Mouse (Mus musculus): ENCODE measurements around the gene Zfp60. TPM values are rescaled to one million over a fixed set of nuclear protein-coding genes. Genes with fewer than 3 reads are reported as not detected.
"Not testable (repeated sequence)": the region's sequence is repeated elsewhere in the genome, so short reads cannot be mapped to it uniquely, and the experiment has no call there.

Zfp60 gene
- polyA plus RNA-seq, 1 experiment from 2014 or later = 93.9 TPM

GRCm38 (mm10) chr7:27735457-27735856 lies 4.3 kb downstream of the Zfp60 start:
- Histone ChIP-seq H3K27me3 (ENCODE audit: control insufficient read depth, insufficient read depth, low read length) (no peaks in the 10 kb centered on the region), H3K4me1 (replicated peaks; ENCODE audit: control insufficient read depth, insufficient read depth, low read length) (peaks cover 16% of the 10 kb centered on the region), H3K9me3 (ENCODE audit: control insufficient read depth, low read length) (no peaks in the 10 kb centered on the region), H3K36me3 (ENCODE audit: control insufficient read depth, insufficient read depth, low read length) (peaks cover 15% of the 10 kb centered on the region), H3K27ac (ENCODE audit: low read depth, low read length) (peak overlapping the region; percentile 47; the same call in 1 of the 2 replicates), H3K4me2 (ENCODE audit: low read depth, low read length, severe bottlenecking) (peak overlapping the region; percentile 38), H3K4me3 (ENCODE audit: low read depth, low read length) (peak overlapping the region; percentile 1), H3K9ac (ENCODE audit: low read length) (peak overlapping the region; percentile 37; the same call in 1 of the 2 replicates)
- WGBS = 20% methylated on average over 5 of the region's 5 CpGs
- DNase-seq (ENCODE audit: low spot score) (peak; percentile 53), ATAC-seq (replicated peaks; ENCODE audit: low FRiP score) (no peak)

- Histone ChIP-seq H3K27me3 (ENCODE audit: control insufficient read depth, insufficient read depth, low read length) (no peaks in the 10 kb centered on the region), H3K4me3 (ENCODE audit: low read depth, low read length) (no peak overlapping the region), H3K9me3 (ENCODE audit: control insufficient read depth, low read length) (peaks cover 2% of the 10 kb centered on the region; the same call in 1 of the 2 replicates), H3K4me1 (replicated peaks; ENCODE audit: control insufficient read depth, insufficient read depth, low read length) (peaks cover 2% of the 10 kb centered on the region; the same call in 1 of the 2 replicates), H3K27ac (ENCODE audit: low read depth, low read length) (peak overlapping the region; percentile 80), H3K36me3 (ENCODE audit: control insufficient read depth, insufficient read depth, low read length) (peaks cover 1% of the 10 kb centered on the region), H3K9ac (ENCODE audit: low read length) (no peak overlapping the region; the same call in 1 of the 2 replicates), H3K4me2 (ENCODE audit: low read depth, low read length, severe bottlenecking) (no peak overlapping the region)
- WGBS = 10% methylated on average over 5 of the region's 5 CpGs
- ATAC-seq (replicated peaks; ENCODE audit: low FRiP score) = peak; percentile 74
- peak; percentile 61 for DNase-seq (ENCODE audit: low spot score)
Measured at GRCm38 (mm10) chr7:27756351-27757047, 25.3 kb downstream of the Zfp60 start.

DNA sequence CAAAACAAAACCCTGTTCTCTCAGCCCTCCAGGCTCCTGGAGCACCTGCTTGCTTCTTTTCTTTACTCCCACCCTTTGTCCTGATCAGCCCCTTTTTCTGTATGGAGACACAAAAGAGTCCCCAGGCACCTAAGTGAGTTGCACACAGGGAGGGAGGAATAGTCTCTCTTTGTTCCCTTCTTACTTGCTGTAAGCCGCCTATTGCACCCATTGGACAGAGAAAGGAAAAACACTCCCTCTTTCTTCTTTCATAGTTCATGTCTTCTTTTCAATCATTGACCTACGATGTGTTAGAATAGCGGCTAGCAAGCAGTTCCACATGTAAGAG lies 25.8 kb downstream of the Zfp60 start:
- H3K36me3 ChIP-seq (ENCODE audit: control insufficient read depth, insufficient read depth, low read length) = no peaks in the 10 kb centered on the region; the same call in 1 of the 2 replicates
- peak overlapping the region; percentile 80 for H3K27ac ChIP-seq (ENCODE audit: low read depth, low read length)
- H3K9me3 ChIP-seq (ENCODE audit: control insufficient read depth, low read length) = peaks cover 2% of the 10 kb centered on the region; the same call in 1 of the 2 replicates
- no peak overlapping the region for H3K4me2 ChIP-seq (ENCODE audit: low read depth, low read length, severe bottlenecking)
- H3K9ac ChIP-seq (ENCODE audit: low read length) = no peak overlapping the region; the same call in 1 of the 2 replicates
- 13% methylated on average over 3 of the region's 3 CpGs for WGBS
- no peaks in the 10 kb centered on the region for H3K27me3 ChIP-seq (ENCODE audit: control insufficient read depth, insufficient read depth, low read length)
- peaks cover 2% of the 10 kb centered on the region; the same call in 1 of the 2 replicates for H3K4me1 ChIP-seq (replicated peaks; ENCODE audit: control insufficient read depth, insufficient read depth, low read length)
- ATAC-seq (replicated peaks; ENCODE audit: low FRiP score) (peak; percentile 74), DNase-seq (ENCODE audit: low spot score) (no peak)
- no peak overlapping the region for H3K4me3 ChIP-seq (ENCODE audit: low read depth, low read length)

DNA sequence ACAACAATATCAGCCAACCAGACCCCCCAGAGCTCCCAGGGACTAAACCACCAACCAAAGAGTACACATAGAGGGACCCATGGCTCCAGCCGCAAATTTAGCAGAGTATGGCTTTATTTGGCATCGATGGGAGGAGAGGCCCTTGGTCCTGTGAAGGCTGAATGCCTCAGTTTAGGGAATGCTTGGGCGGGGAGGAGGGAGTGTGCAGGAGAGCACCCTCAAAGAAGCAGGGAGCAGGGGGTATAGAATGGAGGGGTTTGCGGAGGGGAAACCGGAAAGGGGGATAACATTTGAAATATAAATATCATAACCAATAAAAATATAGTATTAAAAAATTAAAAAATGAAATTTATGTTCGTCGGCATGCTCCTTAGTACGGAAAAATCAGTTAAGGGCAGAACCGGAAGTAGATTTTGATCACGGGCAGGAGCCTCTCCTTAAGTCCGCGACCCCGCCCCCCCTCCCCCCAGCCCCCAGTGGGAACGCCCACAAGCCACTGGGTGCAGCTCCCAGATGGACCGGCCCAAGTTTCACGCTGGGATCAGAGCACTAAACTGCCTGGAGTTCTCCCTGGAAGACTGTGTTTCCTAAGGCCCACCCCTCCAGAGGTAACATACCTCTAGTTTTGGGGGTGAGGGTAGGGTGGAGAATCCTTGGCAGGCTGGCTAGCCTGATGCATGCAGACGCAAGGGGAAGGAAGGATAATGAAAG lies 34.1 kb downstream of the Zfp60 start:
- Histone ChIP-seq H3K9ac (ENCODE audit: low read length) (no peak overlapping the region; the same call in 1 of the 2 replicates), H3K36me3 (ENCODE audit: control insufficient read depth, insufficient read depth, low read length) (no peaks in the 10 kb centered on the region), H3K27ac (ENCODE audit: low read depth, low read length) (no peak overlapping the region), H3K4me2 (ENCODE audit: low read depth, low read length, severe bottlenecking) (peak overlapping the region; percentile 52), H3K9me3 (ENCODE audit: control insufficient read depth, low read length) (no peaks in the 10 kb centered on the region), H3K4me3 (ENCODE audit: low read depth, low read length) (peak overlapping the region; percentile 19; the same call in 1 of the 2 replicates), H3K4me1 (replicated peaks; ENCODE audit: control insufficient read depth, insufficient read depth, low read length) (peaks cover 2% of the 10 kb centered on the region; the same call in 1 of the 2 replicates), H3K27me3 (ENCODE audit: control insufficient read depth, insufficient read depth, low read length) (no peaks in the 10 kb centered on the region)
- 0 out of 2 replicates have a peak, but pooled peaks have one; percentile 60 for ATAC-seq (replicated peaks; ENCODE audit: low FRiP score)
- WGBS = 13% methylated on average over 17 of the region's 17 CpGs
- peak; percentile 56 for DNase-seq (ENCODE audit: low spot score)

- ATAC-seq (replicated peaks; ENCODE audit: low FRiP score) = no peak
- H3K4me1 ChIP-seq (replicated peaks; ENCODE audit: control insufficient read depth, insufficient read depth, low read length) = no peaks in the 10 kb centered on the region; the same call in 1 of the 2 replicates
Measured at GRCm38 (mm10) chr7:27789306-27789705, 58.1 kb downstream of the Zfp60 start.

DNA sequence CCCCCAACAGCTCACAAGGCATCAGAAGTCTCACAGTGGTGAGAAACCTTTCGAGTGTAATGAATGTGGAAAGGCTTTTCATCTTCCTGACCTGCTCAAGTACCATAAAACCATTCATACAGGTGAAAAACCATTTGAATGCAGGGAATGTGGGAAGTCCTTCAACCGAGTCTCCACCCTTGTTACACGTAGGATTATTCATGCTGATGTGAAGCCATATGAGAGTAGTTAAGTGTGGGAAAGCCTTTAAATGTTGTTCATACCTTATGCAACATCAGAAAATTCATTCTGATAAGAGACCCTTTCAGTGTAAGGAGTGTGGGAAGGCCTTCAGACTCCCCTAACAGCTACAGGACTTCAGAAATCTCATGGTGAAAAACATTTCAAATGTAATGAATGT lies 62.7 kb downstream of the Zfp60 start:
- H3K27me3 ChIP-seq (ENCODE audit: control insufficient read depth, insufficient read depth, low read length); H3K4me3 ChIP-seq (ENCODE audit: low read depth, low read length); ATAC-seq (replicated peaks; ENCODE audit: low FRiP score); H3K4me2 ChIP-seq (ENCODE audit: low read depth, low read length, severe bottlenecking); DNase-seq (ENCODE audit: low spot score); H3K9me3 ChIP-seq (ENCODE audit: control insufficient read depth, low read length); H3K4me1 ChIP-seq (replicated peaks; ENCODE audit: control insufficient read depth, insufficient read depth, low read length); H3K36me3 ChIP-seq (ENCODE audit: control insufficient read depth, insufficient read depth, low read length); H3K9ac ChIP-seq (ENCODE audit: low read length): not testable (repeated sequence)
- H3K27ac ChIP-seq (ENCODE audit: low read depth, low read length) = peak overlapping the region; percentile 70
- 56% methylated on average over 3 of the region's 3 CpGs for WGBS

More at GRCm38 (mm10) chr7:27789306-27789705, 58.1 kb downstream of the Zfp60 start:
- H3K36me3 ChIP-seq (ENCODE audit: control insufficient read depth, insufficient read depth, low read length) = no peaks in the 10 kb centered on the region
- H3K9ac ChIP-seq (ENCODE audit: low read length) = no peak overlapping the region
- H3K4me3 ChIP-seq (ENCODE audit: low read depth, low read length) = no peak overlapping the region
- no peaks in the 10 kb centered on the region for H3K27me3 ChIP-seq (ENCODE audit: control insufficient read depth, insufficient read depth, low read length)
- 90% methylated on average over 5 of the region's 5 CpGs for WGBS
- H3K9me3 ChIP-seq (ENCODE audit: control insufficient read depth, low read length) = peaks cover 6% of the 10 kb centered on the region; the same call in 1 of the 2 replicates
- DNase-seq (ENCODE audit: low spot score) = no peak
- H3K27ac ChIP-seq (ENCODE audit: low read depth, low read length) = no peak overlapping the region
- H3K4me2 ChIP-seq (ENCODE audit: low read depth, low read length, severe bottlenecking) = no peak overlapping the region

GRCm38 (mm10) chr7:27794566-27794965 lies 63.4 kb downstream of the Zfp60 start:
- H3K27me3 ChIP-seq (ENCODE audit: control insufficient read depth, insufficient read depth, low read length) = no peaks in the 10 kb centered on the region
- peaks cover 8% of the 10 kb centered on the region for H3K4me1 ChIP-seq (replicated peaks; ENCODE audit: control insufficient read depth, insufficient read depth, low read length)
- H3K9ac ChIP-seq (ENCODE audit: low read length) = no peak overlapping the region
- no peaks in the 10 kb centered on the region for H3K36me3 ChIP-seq (ENCODE audit: control insufficient read depth, insufficient read depth, low read length)
- no peaks in the 10 kb centered on the region; the same call in 1 of the 2 replicates for H3K9me3 ChIP-seq (ENCODE audit: control insufficient read depth, low read length)
- H3K27ac ChIP-seq (ENCODE audit: low read depth, low read length) = peak overlapping the region; percentile 70
- no peak overlapping the region for H3K4me2 ChIP-seq (ENCODE audit: low read depth, low read length, severe bottlenecking)
- ATAC-seq (replicated peaks; ENCODE audit: low FRiP score) (0 out of 2 replicates have a peak, but pooled peaks have one; percentile 19), DNase-seq (ENCODE audit: low spot score) (no peak)
- H3K4me3 ChIP-seq (ENCODE audit: low read depth, low read length) = no peak overlapping the region

DNA sequence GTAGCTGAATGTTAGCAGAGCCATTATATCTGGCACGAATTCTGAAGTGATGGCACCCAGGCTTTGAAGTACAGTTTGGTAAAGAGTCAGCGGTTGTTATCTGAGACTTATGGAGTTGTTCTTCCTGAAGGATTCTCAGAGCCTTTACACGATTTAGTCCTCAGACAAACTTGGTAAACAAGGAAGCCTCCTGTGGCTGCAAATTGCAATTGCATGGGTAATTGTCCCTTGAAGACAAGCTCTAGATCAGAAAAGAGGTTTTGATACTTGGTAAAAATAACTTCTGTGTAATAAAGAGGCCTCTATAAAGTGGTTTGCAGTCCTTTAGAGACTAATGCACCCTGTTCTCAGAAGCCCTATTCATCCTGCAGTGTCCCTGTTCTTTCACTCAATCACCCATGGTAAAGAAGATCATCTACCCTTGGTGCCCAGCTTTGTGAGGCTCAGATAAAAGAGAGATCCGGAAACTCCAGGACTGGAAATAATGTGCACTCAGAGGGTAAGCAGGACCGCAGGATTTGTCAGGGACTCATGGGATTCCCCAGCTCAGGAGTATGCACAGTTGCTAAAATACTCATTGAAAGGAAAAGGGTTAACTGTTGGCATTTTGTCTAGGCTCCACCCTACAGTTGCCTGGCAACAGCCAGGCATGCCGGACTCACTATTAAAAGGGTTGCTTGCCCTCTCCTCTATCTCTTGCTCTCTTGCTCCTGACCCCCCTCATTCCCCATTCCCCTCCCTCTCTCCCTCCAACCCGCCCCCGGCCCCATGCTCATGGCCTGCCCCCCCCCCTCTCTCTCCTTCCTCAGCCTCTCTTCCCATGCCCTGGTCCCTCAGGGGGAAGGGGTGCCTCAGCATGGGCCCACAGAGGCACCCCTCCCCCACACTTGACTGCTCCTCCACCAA lies 67.0 kb downstream of the Zfp60 start:
- no peaks in the 10 kb centered on the region for H3K27me3 ChIP-seq (ENCODE audit: control insufficient read depth, insufficient read depth, low read length)
- H3K9me3 ChIP-seq (ENCODE audit: control insufficient read depth, low read length) = no peaks in the 10 kb centered on the region; the same call in 1 of the 2 replicates
- no peak overlapping the region for H3K9ac ChIP-seq (ENCODE audit: low read length)
- ATAC-seq (replicated peaks; ENCODE audit: low FRiP score) = peak; percentile 96
- peak; percentile 83 for DNase-seq (ENCODE audit: low spot score)
- no peaks in the 10 kb centered on the region for H3K36me3 ChIP-seq (ENCODE audit: control insufficient read depth, insufficient read depth, low read length)
- 21% methylated on average over 7 of the region's 8 CpGs for WGBS
- H3K4me2 ChIP-seq (ENCODE audit: low read depth, low read length, severe bottlenecking) = peak overlapping the region; percentile 18; the same call in 1 of the 2 replicates
- peak overlapping the region; percentile 90 for H3K27ac ChIP-seq (ENCODE audit: low read depth, low read length)
- H3K4me1 ChIP-seq (replicated peaks; ENCODE audit: control insufficient read depth, insufficient read depth, low read length) = peaks cover 8% of the 10 kb centered on the region
- no peak overlapping the region for H3K4me3 ChIP-seq (ENCODE audit: low read depth, low read length)

Data from forebrain, embryonic 11.5 days (tissue).